Mouse (Mus musculus): Measurements from ENCODE around the gene D430042O09Rik.

The D430042O09Rik gene

DNA sequence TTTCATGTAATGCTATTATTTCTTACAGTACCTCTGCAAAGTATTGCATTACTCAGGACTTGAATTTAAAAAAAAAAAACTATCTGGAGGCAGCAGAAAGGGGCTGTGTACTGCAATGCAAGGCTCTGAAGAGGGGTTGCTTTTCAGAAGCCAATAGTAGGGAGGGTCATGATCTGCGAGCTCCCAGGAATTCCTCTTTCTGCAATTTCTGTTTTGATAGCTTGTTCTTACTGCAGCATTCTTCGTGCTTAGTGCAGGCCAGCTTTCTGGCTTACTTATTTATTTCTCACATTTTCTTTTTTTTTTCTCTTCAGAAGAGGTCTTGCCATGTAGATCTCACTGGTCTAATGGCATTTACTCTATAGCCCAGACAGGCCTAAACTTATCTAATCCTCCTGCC, 32.8 kb downstream of the D430042O09Rik start:
- CTCF ChIA-PET, result no interaction called here

DNA sequence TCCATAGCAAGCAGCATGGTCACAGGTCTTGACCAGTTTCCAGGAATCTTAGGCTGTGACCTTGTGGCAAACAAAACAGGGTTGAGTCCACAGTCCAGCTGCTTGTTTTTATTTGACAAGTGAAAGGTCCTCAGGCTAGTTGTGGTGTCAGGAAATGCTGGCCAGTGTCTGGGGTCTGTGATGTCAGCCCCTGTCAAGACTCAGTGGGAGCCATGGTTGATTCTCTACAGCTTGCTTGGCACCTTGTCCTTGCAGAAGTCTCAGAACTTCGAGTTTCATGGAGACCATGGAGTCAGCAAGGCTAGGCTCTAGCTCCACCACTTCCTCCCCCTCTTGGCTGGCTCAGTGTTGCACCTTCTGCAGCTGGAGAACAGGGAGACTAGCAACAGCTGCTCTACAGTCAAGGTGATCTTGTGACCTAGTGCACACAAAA, 33.6 kb downstream of the D430042O09Rik start:
- CTCF ChIA-PET, result no interaction called here

DNA sequence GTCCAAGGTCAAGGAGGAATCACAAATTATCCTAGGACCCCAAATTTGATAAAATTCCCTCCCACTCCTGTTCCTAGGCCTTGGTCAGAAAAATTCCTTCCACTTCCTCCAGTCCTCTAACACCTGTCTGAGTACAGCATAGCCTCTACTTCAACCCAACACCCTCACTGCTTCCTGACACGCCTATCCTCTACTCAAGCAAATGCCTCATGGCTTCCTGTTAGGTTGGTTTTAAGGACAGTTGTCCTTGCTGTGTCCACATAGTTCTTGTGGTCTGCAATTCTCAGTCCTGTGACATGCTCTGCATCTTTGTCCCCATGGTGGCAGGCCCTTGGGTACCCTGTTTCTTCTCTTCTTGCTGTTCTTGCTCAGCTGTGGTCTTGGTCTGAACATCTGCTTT, 37.1 kb downstream of the D430042O09Rik start:
- CTCF ChIA-PET, result no interaction called here

DNA sequence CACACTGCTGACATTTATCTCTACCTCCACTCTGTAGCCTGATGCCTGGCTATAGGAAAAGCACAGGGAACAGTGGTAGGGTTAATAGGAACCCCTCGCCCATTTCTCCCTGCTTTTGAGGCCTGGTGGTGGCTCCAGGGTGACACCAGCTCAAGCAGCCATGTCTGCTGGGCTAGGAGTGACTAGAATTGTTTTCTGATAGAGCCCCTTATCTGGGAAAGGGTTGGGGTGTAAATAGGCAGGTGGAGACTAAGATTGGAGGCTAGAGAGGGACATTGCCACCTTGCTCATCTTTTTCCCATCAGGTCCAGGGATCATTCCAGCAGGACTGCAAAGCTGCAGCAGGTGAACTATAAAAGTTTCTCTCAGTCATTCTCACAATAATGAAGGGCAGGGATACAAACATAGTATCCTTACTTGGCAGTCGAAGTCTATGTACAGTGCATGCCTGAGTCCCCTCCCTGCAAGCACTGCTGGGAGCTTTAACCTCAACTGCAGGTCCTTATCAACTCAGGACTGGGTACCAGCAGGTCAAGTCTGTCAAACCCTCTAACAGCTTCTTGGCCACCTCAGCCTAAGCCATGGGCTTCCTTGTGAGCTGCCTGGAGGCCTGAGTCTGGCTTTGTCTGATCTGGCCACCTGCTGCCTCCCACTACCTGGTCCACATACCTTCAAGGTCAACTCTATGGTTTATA, 39.1 kb downstream of the D430042O09Rik start:
- CTCF ChIA-PET, result interaction anchor here (0.6 kb wide), 1 partner anchor 403 kb away, joined by 3 read pairs; no protein-coding TSS in a partner anchor

- CTCF ChIA-PET, result interaction anchor here (0.6 to 0.7 kb wide), 3 partner anchors 116 to 403 kb away, joined by 3 to 9 read pairs (median 3); no protein-coding TSS in a partner anchor
These were observed 39.6 kb downstream of the D430042O09Rik start for GRCm38 (mm10) chr7:125747316-125747690.

GRCm38 (mm10) chr7:125748186-125748585, 40.5 kb downstream of the D430042O09Rik start:
- CTCF ChIA-PET, result no interaction called here

GRCm38 (mm10) chr7:125752699-125753325, 45.1 kb downstream of the D430042O09Rik start:
- CTCF ChIA-PET, result no interaction called here

DNA sequence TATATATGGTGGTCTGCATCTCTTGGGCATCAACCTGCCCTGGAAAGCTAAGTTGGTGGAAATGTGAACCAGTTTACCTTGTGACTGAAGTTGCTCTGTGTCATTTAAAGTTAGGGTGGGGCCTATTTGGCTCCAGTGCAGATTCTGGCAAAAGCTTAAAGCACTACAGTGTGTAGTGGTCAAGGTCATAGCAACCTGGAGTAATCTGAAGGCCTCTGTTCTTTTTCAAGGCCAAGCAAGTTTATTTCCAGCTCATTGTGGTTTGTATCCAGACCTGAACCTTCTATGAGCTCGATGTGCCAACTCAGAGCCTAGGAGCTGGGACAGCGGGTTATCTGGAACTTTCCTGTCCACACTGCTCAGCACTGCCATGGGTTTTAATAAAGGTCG, 45.6 kb downstream of the D430042O09Rik start:
- CTCF ChIA-PET, result interaction anchor here (0.6 kb wide), 1 partner anchor 100 kb away, joined by 3 read pairs; no protein-coding TSS in a partner anchor

GRCm38 (mm10) chr7:125756806-125757205, 49.1 kb downstream of the D430042O09Rik start:
- CTCF ChIA-PET, result no interaction called here

DNA sequence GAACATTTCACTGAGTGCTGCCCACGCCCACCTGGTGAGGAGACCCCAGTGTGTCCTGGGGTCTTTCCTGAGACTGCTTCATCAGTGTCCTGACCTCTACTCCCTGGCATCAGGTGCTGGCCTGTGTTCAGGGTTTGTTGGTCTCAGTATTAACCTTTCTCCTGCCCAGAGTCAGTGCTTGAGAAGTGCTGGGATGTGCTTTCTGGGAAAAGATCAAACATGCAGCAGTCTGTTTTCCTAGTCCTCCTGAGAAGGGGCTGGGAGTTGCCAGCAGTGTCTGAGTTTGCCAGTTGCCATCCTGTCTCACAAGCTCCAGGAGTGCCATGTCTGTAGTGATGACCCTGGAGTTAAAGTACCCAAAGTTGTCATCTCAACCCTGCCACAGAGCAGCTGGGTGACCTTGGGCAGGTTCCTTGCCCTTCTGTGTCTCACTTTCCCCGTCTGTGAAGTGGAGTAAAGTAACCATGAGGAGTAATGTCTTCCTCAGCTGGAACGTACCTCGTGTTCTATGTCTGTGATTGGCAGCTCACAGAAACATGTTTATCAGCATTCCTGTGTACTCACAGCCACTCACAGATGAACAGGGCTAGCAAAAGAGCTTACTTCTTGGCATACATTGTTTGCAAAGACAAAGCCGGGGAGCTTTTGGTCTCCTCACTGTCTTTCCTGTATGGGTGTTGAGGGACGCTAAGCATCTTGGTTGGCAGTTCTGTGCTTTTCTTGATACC, 50.4 kb downstream of the D430042O09Rik start:
- CTCF ChIA-PET, result no interaction called here

DNA sequence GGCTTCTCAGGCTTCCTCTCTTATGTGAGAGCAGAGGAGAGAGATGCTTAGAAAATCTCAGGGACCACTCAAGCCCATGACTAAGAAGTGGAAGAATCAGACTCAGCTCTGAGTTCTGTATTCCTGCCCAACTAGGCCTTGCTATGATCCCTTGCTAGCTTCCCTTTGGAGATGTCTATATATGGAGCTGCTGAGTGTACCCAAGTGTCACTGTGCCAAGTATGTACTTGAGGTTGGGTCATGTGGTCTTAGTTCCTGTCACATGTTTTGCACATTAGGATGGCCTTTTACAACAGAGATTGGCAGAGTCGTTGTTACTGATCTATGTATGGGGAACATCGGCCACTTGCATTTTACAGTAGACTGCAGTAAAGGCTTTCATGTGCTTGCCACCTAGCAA, 54.6 kb downstream of the D430042O09Rik start:
- CTCF ChIA-PET, result no interaction called here

GRCm38 (mm10) chr7:125762883-125763830, 55.5 kb downstream of the D430042O09Rik start:
- CTCF ChIA-PET, result no interaction called here

DNA sequence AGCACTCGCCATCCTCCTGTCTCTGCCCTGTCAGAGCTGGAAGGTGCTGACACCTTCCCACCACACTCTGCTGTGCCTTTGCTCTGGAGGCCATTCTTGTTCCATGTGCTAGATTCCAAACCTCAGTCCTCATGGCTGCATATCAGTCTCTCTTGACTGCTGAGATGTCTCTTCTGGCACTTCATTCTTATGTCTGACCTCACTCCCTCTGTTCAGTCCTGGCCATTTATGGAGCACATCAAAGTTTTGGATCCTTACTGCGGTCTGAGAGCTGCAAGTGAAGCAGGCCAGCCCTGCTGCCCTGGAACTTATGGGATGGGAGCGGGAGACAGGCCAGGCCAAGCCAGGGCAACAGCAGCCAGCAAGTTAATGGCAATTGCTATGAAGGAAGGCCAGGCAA, 56.7 kb downstream of the D430042O09Rik start:
- CTCF ChIA-PET, result no interaction called here

- CTCF ChIA-PET, result no interaction called here
These were observed 59.5 kb downstream of the D430042O09Rik start for GRCm38 (mm10) chr7:125766976-125767831.

DNA sequence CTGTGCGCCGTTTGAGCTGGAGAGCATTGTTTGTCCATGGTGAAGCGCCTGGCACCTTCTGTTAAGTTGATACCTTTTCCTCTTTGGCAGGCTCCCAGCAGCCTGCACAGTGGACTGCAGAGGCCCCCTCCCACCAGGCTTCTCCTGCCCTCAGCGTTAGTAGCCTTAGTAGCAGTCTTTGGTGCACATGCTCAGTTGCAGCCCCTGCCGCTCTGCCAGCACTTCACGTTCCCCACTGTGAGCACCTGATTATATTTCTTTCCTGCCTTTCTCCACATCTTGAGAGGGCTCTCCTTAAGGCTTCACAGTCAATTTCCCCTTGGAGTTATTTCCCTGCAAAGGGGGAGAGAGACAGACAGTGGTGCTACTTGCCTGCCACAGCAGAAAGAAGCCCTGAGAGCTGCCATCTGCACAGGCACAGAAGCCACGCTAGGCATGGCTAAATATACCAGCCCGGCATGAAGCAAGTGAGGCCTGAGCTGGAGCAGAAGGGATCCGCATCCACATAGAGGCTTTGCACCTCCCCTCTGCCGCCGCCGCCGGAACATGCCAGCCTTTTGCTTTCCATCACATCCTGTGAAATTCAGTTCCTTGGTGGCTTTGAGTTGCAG, 65.4 kb downstream of the D430042O09Rik start:
- CTCF ChIA-PET, result interaction anchor here (0.6 kb wide), 1 partner anchor 180 kb away, joined by 5 read pairs; no protein-coding TSS in a partner anchor

DNA sequence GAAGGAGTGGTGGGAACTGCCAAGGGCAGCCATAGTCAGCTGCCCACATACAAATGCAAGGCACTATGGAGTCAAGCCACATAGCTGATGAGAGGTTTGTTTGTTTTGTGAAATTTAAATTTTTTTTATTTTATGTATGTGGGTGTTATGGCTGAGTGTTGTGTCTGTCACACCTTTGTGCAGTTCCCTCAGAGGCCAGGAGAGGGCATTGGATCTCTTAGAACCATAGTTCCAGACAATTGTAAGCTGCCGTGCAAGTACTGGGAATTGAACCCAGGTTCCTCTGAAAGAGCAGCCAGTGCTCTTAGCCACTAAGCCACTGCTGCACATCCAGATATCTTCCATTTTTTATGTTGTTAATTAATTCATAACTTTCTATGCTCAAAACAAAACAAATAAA, 75.5 kb downstream of the D430042O09Rik start:
- CTCF ChIA-PET, result no interaction called here

GRCm38 (mm10) chr7:125786105-125786504, 78.4 kb downstream of the D430042O09Rik start:
- CTCF ChIA-PET, result no interaction called here

- CTCF ChIA-PET, result no interaction called here
These were observed 79.4 kb downstream of the D430042O09Rik start for GRCm38 (mm10) chr7:125787046-125787445.

DNA sequence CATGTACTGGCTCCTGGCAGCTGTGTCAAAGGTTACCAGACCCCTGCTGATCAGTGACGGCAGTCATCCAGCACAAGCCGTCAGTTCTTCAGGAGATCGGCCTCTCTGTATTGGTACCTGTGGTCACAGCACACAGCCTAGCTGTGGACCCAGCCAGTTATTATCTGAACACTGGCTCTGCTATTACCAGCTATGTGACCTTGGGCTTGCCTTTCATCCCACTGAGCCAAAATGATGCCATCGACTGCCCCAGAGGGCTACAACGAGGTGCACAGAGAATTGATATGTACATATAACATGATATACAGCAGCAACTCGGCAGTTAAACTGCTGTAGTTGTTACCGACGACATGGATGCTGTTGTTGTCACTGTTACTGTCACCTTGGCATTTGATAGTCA, 82.4 kb downstream of the D430042O09Rik start:
- CTCF ChIA-PET, result no interaction called here

DNA sequence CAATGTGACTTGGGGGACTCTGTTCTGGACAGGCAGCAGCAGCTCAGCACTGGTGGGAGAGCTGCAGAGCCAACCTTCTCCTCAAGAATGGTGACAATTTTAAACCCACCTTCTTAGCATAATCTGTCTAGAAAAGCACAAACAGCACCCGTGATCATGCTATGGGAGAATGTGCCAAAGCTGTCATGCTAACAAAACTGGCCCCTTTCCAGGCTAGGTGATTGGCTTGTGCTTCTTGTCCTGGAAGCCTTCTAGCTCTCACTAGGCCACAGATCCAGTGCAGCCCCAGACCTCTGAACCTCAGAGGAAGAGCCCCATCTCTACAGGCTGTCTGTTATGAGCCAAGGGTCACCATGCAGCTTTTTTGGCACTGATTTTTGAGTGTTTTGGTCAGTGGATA, 98.9 kb downstream of the D430042O09Rik start:
- CTCF ChIA-PET, result no interaction called here

Measured in spleen, embryonic (tissue).